Mouse (Mus musculus): ENCODE measurements at regions not wholly inside any gene's neighbourhood (a gene's known extent, or its start where the extent isn't known, plus 50 kb on each side); places are given as distances from the start of the nearest gene placed in this dataset.
A peak's percentile ranks its signal among the peaks of the same experiment; 100 is the strongest.

- Histone ChIP-seq H3K4me3 (ENCODE audit: low read length) (no peak overlapping the region), H3K27ac (ENCODE audit: low read length) (no peak overlapping the region), H3K4me1 (replicated peaks; ENCODE audit: control insufficient read depth, insufficient read depth, low read length) (peaks cover 13% of the 10 kb centered on the region), H3K9me3 (ENCODE audit: control insufficient read depth, low read length) (no peaks in the 10 kb centered on the region), H3K4me2 (ENCODE audit: low read depth, low read length) (no peak overlapping the region), H3K27me3 (ENCODE audit: control insufficient read depth, insufficient read depth, low read depth, low read length) (no peaks in the 10 kb centered on the region), H3K9ac (ENCODE audit: low read length) (no peak overlapping the region), H3K36me3 (ENCODE audit: control insufficient read depth, insufficient read depth, low read length) (no peaks in the 10 kb centered on the region)
- WGBS, result 57% methylated on average over 5 of the region's 5 CpGs
- ATAC-seq (ENCODE audit: low read depth), result no peak
Measured at GRCm38 (mm10) chr14:120835758-120836157, 75.3 kb upstream of the Ipo5 start.

DNA sequence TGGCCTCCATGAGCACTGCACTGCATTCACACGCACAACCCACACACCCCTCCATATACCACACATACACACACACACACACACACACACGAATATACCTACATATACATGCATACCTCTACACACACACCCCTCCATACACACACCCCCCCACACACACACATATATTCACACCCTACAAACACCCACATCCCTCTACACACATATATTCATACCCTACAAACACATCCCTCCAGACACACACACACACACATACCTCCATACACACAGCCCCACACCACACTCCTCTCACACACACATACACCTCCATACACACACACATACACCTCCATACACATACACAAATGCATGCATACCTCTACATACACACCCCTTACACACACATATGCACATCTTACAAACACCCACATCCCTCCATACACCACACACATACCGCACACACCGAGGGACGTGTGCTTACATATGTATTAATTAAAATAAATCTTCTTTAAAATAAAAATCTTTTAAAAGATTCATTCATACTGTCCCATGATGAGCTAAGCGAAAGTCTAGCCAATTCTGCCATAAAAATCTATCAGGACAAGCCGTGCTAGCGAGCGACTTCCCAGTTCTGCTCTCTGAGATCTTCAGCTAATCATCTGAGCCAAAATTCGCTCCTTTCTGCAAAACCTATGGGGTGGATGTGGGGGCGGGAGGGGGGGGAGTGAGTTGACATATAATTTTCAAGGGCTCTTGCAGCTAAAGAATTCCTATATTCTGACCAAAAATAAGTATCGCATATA lies 74.3 kb upstream of the Ipo5 start:
- H3K27ac ChIP-seq (ENCODE audit: low read length), result no peak overlapping the region
- H3K9me3 ChIP-seq (ENCODE audit: control insufficient read depth, low read length), result no peaks in the 10 kb centered on the region
- H3K4me1 ChIP-seq (replicated peaks; ENCODE audit: control insufficient read depth, insufficient read depth, low read length), result peaks cover 14% of the 10 kb centered on the region
- no peak overlapping the region for H3K9ac ChIP-seq (ENCODE audit: low read length)
- no peak overlapping the region for H3K4me2 ChIP-seq (ENCODE audit: low read depth, low read length)
- H3K4me3 ChIP-seq (ENCODE audit: low read length), result no peak overlapping the region
- ATAC-seq (ENCODE audit: low read depth), result no peak
- H3K27me3 ChIP-seq (ENCODE audit: control insufficient read depth, insufficient read depth, low read depth, low read length), result no peaks in the 10 kb centered on the region
- no peaks in the 10 kb centered on the region for H3K36me3 ChIP-seq (ENCODE audit: control insufficient read depth, insufficient read depth, low read length)
- WGBS, result 77% methylated on average over 12 of the region's 12 CpGs

DNA sequence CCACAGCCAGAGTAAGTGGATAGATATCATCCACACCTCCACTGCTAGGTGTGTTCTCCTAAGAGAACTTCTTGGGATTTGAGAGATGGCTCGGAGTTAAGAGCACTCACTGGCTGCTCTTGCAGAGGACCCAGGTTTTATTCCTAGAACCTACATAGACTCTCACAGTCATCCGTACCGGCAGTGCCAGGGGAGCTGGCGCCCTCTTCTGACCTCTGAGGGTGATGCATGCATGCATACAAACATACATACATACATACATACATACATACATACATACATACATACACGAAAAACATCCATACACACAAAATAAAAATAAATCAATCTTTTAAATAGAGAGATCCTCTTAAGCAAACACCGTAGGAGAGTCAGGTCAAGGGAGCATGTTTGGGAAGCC lies 70.1 kb upstream of the Ipo5 start:
- Histone ChIP-seq H3K9ac (ENCODE audit: low read length) (no peak overlapping the region), H3K4me3 (ENCODE audit: low read length) (no peak overlapping the region), H3K4me2 (ENCODE audit: low read depth, low read length) (no peak overlapping the region), H3K9me3 (ENCODE audit: control insufficient read depth, low read length) (no peaks in the 10 kb centered on the region), H3K4me1 (replicated peaks; ENCODE audit: control insufficient read depth, insufficient read depth, low read length) (peaks cover 7% of the 10 kb centered on the region), H3K27ac (ENCODE audit: low read length) (no peak overlapping the region), H3K27me3 (ENCODE audit: control insufficient read depth, insufficient read depth, low read depth, low read length) (no peaks in the 10 kb centered on the region), H3K36me3 (ENCODE audit: control insufficient read depth, insufficient read depth, low read length) (no peaks in the 10 kb centered on the region)
- WGBS, result 84% methylated on average over 6 of the region's 6 CpGs
- ATAC-seq (ENCODE audit: low read depth), result no peak

GRCm38 (mm10) chr14:120841311-120841710 lies 69.7 kb upstream of the Ipo5 start:
- Histone ChIP-seq H3K27ac (ENCODE audit: low read length) (no peak overlapping the region), H3K9me3 (ENCODE audit: control insufficient read depth, low read length) (no peaks in the 10 kb centered on the region), H3K4me2 (ENCODE audit: low read depth, low read length) (peak overlapping the region; percentile 14; the same call in 1 of the 2 replicates), H3K36me3 (ENCODE audit: control insufficient read depth, insufficient read depth, low read length) (no peaks in the 10 kb centered on the region), H3K4me1 (replicated peaks; ENCODE audit: control insufficient read depth, insufficient read depth, low read length) (peaks cover 11% of the 10 kb centered on the region), H3K27me3 (ENCODE audit: control insufficient read depth, insufficient read depth, low read depth, low read length) (no peaks in the 10 kb centered on the region), H3K4me3 (ENCODE audit: low read length) (no peak overlapping the region), H3K9ac (ENCODE audit: low read length) (no peak overlapping the region)
- WGBS, result 38% methylated on average over 6 of the region's 6 CpGs
- no peak for ATAC-seq (ENCODE audit: low read depth)

DNA sequence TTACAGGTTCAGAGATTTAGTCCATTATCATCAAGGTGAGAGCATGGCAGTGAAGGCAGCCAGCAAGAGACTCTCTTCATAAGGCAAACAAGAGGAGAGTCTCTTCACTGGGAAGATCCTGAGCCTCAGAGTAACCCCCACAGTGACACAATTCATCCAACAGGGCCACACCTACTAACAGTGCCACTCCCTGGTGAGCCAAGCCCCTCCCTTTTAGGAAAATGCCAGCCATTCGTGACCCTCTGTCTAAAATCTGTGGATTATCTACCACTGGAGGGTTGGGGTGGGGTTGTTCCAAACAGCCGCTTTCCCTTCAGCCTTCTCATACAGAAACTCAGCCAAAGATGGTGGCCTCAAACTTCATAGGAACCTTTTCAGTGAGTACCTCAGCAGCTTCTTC lies 65.9 kb upstream of the Ipo5 start:
- H3K4me2 ChIP-seq (ENCODE audit: low read depth, low read length), result no peak overlapping the region
- no peak overlapping the region for H3K4me3 ChIP-seq (ENCODE audit: low read length)
- no peak overlapping the region for H3K9ac ChIP-seq (ENCODE audit: low read length)
- peaks cover 23% of the 10 kb centered on the region for H3K4me1 ChIP-seq (replicated peaks; ENCODE audit: control insufficient read depth, insufficient read depth, low read length)
- H3K27me3 ChIP-seq (ENCODE audit: control insufficient read depth, insufficient read depth, low read depth, low read length), result no peaks in the 10 kb centered on the region
- no peaks in the 10 kb centered on the region for H3K36me3 ChIP-seq (ENCODE audit: control insufficient read depth, insufficient read depth, low read length)
- 83% methylated on average over 2 of the region's 2 CpGs for WGBS
- no peak for ATAC-seq (ENCODE audit: low read depth)
- no peak overlapping the region for H3K27ac ChIP-seq (ENCODE audit: low read length)
- no peaks in the 10 kb centered on the region for H3K9me3 ChIP-seq (ENCODE audit: control insufficient read depth, low read length)

DNA sequence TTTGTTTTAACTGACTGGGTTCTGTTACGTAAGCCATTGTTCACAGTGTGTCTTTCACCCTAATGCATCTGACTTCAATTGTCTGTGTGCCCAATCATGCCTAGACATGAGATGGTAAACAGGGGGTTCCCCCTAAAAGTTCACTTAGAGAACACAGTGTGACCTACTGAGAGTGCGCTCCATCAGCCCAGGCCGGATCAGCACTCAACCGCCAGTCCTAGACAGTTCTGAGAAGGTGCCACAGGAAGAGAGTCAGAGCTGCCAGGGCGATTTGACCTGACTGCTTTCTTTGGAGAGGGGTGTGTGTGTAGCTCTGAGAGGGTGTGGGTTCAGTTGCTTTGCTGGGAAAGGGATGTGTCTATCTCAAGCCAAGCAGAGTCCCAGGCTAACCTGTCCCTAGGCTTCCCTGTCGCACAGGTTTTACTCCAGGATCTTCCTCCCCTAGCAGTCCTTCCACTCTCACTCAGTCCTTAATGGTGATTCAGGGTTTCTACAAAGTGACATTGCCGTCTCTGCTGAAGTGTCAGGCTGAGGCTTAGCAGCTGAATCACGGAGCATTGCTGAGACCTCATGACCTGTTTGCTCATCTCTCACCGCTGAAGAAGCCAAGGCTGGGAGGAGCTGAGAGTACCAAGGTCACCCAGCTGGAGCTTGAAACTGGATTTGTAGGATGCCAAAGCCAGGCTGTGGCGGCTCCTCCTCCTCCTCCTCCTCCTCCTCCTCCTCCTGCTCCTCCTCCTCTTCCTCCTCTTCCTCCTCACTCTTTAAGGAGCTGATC lies 64.8 kb upstream of the Ipo5 start:
- Histone ChIP-seq H3K4me1 (replicated peaks; ENCODE audit: control insufficient read depth, insufficient read depth, low read length) (peaks cover 23% of the 10 kb centered on the region), H3K4me2 (ENCODE audit: low read depth, low read length) (no peak overlapping the region), H3K27ac (ENCODE audit: low read length) (peak overlapping the region; percentile 30), H3K9me3 (ENCODE audit: control insufficient read depth, low read length) (no peaks in the 10 kb centered on the region), H3K9ac (ENCODE audit: low read length) (no peak overlapping the region), H3K4me3 (ENCODE audit: low read length) (no peak overlapping the region), H3K36me3 (ENCODE audit: control insufficient read depth, insufficient read depth, low read length) (no peaks in the 10 kb centered on the region), H3K27me3 (ENCODE audit: control insufficient read depth, insufficient read depth, low read depth, low read length) (no peaks in the 10 kb centered on the region)
- 23% methylated on average over 10 of the region's 10 CpGs for WGBS
- ATAC-seq (ENCODE audit: low read depth), result peak; percentile 86

GRCm38 (mm10) chr14:120847006-120847405 lies 64.0 kb upstream of the Ipo5 start:
- Histone ChIP-seq H3K4me2 (ENCODE audit: low read depth, low read length) (no peak overlapping the region), H3K27ac (ENCODE audit: low read length) (no peak overlapping the region)
- 23% methylated on average over 5 of the region's 5 CpGs for WGBS

GRCm38 (mm10) chr14:120848083-120848951 lies 62.7 kb upstream of the Ipo5 start:
- WGBS, result 59% methylated on average over 11 of the region's 11 CpGs
- Histone ChIP-seq H3K4me3 (ENCODE audit: low read length) (no peak overlapping the region), H3K4me2 (ENCODE audit: low read depth, low read length) (no peak overlapping the region), H3K36me3 (ENCODE audit: control insufficient read depth, insufficient read depth, low read length) (no peaks in the 10 kb centered on the region), H3K27me3 (ENCODE audit: control insufficient read depth, insufficient read depth, low read depth, low read length) (no peaks in the 10 kb centered on the region), H3K9me3 (ENCODE audit: control insufficient read depth, low read length) (no peaks in the 10 kb centered on the region), H3K27ac (ENCODE audit: low read length) (no peak overlapping the region), H3K4me1 (replicated peaks; ENCODE audit: control insufficient read depth, insufficient read depth, low read length) (peaks cover 20% of the 10 kb centered on the region), H3K9ac (ENCODE audit: low read length) (no peak overlapping the region)
- ATAC-seq (ENCODE audit: low read depth), result no peak

More at GRCm38 (mm10) chr14:120847006-120847405, 64.0 kb upstream of the Ipo5 start:
- peak; percentile 62 for ATAC-seq (ENCODE audit: low read depth)
- Histone ChIP-seq H3K9ac (ENCODE audit: low read length) (no peak overlapping the region), H3K27me3 (ENCODE audit: control insufficient read depth, insufficient read depth, low read depth, low read length) (no peaks in the 10 kb centered on the region), H3K4me3 (ENCODE audit: low read length) (no peak overlapping the region), H3K9me3 (ENCODE audit: control insufficient read depth, low read length) (no peaks in the 10 kb centered on the region), H3K36me3 (ENCODE audit: control insufficient read depth, insufficient read depth, low read length) (no peaks in the 10 kb centered on the region), H3K4me1 (replicated peaks; ENCODE audit: control insufficient read depth, insufficient read depth, low read length) (peaks cover 20% of the 10 kb centered on the region)

DNA sequence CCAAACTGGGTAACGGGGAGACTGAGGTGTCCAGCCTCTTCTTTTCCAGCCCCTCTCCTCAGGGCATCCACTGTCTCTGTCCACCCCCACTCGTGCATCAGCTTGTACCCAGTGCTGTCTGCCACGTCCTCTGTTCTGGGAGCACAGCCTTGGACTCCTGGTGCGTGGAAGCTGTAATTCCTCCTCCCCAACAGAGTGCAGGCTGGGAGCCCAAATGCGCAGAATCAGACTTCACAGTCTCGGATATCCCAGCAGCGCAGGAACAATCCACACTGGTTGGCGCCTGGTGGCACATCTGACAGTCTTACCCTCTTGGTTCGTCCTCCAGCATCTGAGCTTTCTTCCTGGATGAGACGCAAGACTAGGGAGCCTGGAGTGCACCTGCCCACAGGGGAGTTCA lies 61.9 kb upstream of the Ipo5 start:
- 84% methylated on average over 10 of the region's 10 CpGs for WGBS
- H3K9ac ChIP-seq (ENCODE audit: low read length), result no peak overlapping the region
- H3K4me1 ChIP-seq (replicated peaks; ENCODE audit: control insufficient read depth, insufficient read depth, low read length), result peaks cover 20% of the 10 kb centered on the region
- no peaks in the 10 kb centered on the region for H3K36me3 ChIP-seq (ENCODE audit: control insufficient read depth, insufficient read depth, low read length)
- H3K27me3 ChIP-seq (ENCODE audit: control insufficient read depth, insufficient read depth, low read depth, low read length), result no peaks in the 10 kb centered on the region
- H3K4me2 ChIP-seq (ENCODE audit: low read depth, low read length), result no peak overlapping the region
- no peak for ATAC-seq (ENCODE audit: low read depth)
- H3K9me3 ChIP-seq (ENCODE audit: control insufficient read depth, low read length), result no peaks in the 10 kb centered on the region
- no peak overlapping the region for H3K4me3 ChIP-seq (ENCODE audit: low read length)
- H3K27ac ChIP-seq (ENCODE audit: low read length), result no peak overlapping the region
